Mouse (Mus musculus) limb, embryonic 11.5 days (tissue): ENCODE results near the gene Cfd. TPM values are rescaled to one million over a fixed set of nuclear protein-coding genes. Genes with fewer than 3 reads are reported as not detected.

Source experiments
- ATAC-seq: fragments of 200-750 bp; cut with Nextera tagmentation; 2 replicates; pipeline ENCODE4 v1.8.0; 2017; ENCODE audit warnings: low read depth; ENCODE audit not compliant: insufficient number of reproducible peaks, low FRiP score, low TSS enrichment
- DNase-seq: peaks from one replicate; pipeline ENCODE4 v3.0.0-alpha.2; 2015; ENCODE audit warnings: low spot score
- H3K27ac ChIP-seq: fragments of 300-500 bp; sonication (generic); replicated peaks from 2 replicates; pipeline ENCODE4 v1.5.1; 2014; ENCODE audit warnings: low read depth, mild to moderate bottlenecking, low read length
- H3K27me3 ChIP-seq: fragments of 300-500 bp; sonication (generic); 2 replicates; pipeline ENCODE4 v1.6.1; 2014; ENCODE audit warnings: mild to moderate bottlenecking, low read length, mixed read lengths; ENCODE audit not compliant: control insufficient read depth, insufficient read depth
- H3K36me3 ChIP-seq: fragments of 300-500 bp; sonication (generic); 2 replicates; pipeline ENCODE4 v1.6.1; 2014; ENCODE audit warnings: mild to moderate bottlenecking, low read length, moderate library complexity, mixed read lengths; ENCODE audit not compliant: control insufficient read depth, insufficient read depth
- H3K4me1 ChIP-seq: fragments of 300-500 bp; sonication (generic); 2 replicates; pipeline ENCODE4 v1.6.1; 2014; ENCODE audit warnings: low read length, mixed read lengths; ENCODE audit not compliant: control insufficient read depth, insufficient read depth
- H3K4me2 ChIP-seq: fragments of 300-500 bp; sonication (generic); 2 replicates; pipeline ENCODE4 v1.6.1; 2014; ENCODE audit warnings: low read depth, mild to moderate bottlenecking, moderate library complexity; ENCODE audit not compliant: severe bottlenecking
- H3K4me3 ChIP-seq: fragments of 300-500 bp; sonication (generic); 2 replicates; pipeline ENCODE4 v1.5.1; 2014; ENCODE audit warnings: low read depth, low read length
- H3K9ac ChIP-seq: fragments of 300-500 bp; sonication (generic); 2 replicates; pipeline ENCODE4 v1.6.1; 2014; ENCODE audit warnings: mild to moderate bottlenecking, low read length
- H3K9me3 ChIP-seq: fragments of 300-500 bp; sonication (generic); 2 replicates; pipeline ENCODE4 v1.6.1; 2016; ENCODE audit warnings: low read length; ENCODE audit not compliant: control insufficient read depth
- WGBS: fragments of 180-500 bp; shearing (Covaris S2); extraction: QIAGEN DNeasy Blood & Tissue Kit; methylation state at CpG from one replicate; pipeline ENCODE4 v1.1.7; 2014; 5-methylcytosine and 5-hydroxymethylcytosine counted together
- polyA plus RNA-seq: library from polyadenylated mRNA; unstranded; fragments of >200 nt; fragmentation: Nextera tagmentation; extraction: Ambion mirVana; gene quantifications from 2 replicates; pipeline ENCODE4 v1.2.1, GENCODE M21; 2014

Gene Cfd
- polyA plus RNA-seq, 1 experiment from 2014 or later: not detected

DNA sequence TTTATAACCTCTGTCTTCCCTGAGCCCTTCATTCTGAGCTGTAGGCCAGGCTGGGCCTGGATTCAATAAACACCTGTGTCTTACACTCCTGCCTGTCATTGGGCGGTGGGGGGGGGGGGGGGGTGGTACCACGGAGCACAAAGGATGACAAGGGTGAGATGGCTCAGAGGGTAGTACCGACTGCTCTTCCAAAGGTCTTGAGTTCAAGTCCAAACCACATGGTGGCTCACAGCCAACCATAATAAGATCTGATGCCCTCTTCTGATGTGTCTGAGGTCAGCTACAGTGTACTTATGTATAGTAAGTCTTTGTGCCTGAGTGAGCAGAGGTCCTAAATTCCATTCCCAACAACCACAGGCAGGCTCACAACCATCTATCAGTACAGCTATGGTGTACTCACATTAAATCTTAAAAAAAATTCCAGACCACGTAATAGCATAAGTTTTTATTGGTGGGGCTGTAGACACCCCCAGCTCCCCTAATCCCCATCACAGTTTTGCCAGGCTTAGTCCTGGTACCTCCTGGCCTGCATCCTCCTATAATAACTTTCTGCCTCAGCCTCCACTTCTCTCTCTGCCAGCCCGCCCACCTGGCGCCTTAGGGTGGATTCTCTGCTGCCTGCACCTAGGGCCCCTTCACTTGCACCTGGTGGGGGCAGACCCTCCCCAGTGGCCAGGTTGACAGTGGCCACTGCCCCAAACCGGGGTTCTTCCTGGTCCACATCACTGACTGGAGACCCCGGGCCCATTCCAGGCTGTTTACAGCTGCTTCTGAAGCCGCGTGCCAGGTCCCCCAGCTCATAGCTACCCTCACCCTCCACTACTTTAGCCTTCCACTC, 26.1 kb upstream of the Cfd start:
- Histone ChIP-seq H3K36me3 (peaks cover 48% of the 10 kb centered on the region), H3K27me3 (no peaks in the 10 kb centered on the region), H3K9ac (no peak overlapping the region), H3K4me2 (no peak overlapping the region), H3K4me1 (0 out of 2 replicates have a peak, but pooled peaks cover 3% of the 10 kb centered on the region), H3K9me3 (no peaks in the 10 kb centered on the region), H3K4me3 (no peak overlapping the region), H3K27ac (no peak overlapping the region)
- 54% methylated on average over 10 of the region's 10 CpGs for WGBS
- DNase-seq (peak; percentile 47), ATAC-seq (peak; percentile 40)

DNA sequence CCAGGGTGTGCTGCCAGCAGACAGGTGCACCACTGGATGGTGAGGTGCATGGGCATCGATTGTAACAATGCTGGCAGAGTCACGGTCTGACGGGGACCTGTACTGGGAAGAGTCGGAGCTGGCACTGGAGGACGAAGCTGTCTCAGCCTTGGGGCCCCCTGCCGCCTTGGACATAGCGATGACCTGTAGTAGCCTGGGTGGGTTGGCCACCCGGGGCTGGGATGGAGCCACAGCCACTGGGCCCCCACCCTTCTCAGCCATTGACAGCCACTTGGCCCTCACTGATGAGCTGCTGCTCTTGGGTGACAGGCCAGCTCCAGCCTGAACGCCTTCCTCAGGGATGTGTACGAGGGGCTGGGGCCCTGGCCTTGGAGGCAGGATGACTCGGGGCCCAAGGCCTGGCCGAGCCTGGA, 25.5 kb upstream of the Cfd start:
- no peaks in the 10 kb centered on the region for H3K27me3 ChIP-seq
- H3K27ac ChIP-seq: no peak overlapping the region
- no peak overlapping the region for H3K9ac ChIP-seq
- H3K4me1 ChIP-seq: no peaks in the 10 kb centered on the region
- ATAC-seq (0 out of 2 replicates have a peak, but pooled peaks have one; percentile 5), DNase-seq (peak; percentile 47)
- no peaks in the 10 kb centered on the region for H3K9me3 ChIP-seq
- H3K36me3 ChIP-seq: peaks cover 44% of the 10 kb centered on the region
- 70% methylated on average over 12 of the region's 12 CpGs for WGBS
- no peak overlapping the region for H3K4me3 ChIP-seq
- H3K4me2 ChIP-seq: no peak overlapping the region

DNA sequence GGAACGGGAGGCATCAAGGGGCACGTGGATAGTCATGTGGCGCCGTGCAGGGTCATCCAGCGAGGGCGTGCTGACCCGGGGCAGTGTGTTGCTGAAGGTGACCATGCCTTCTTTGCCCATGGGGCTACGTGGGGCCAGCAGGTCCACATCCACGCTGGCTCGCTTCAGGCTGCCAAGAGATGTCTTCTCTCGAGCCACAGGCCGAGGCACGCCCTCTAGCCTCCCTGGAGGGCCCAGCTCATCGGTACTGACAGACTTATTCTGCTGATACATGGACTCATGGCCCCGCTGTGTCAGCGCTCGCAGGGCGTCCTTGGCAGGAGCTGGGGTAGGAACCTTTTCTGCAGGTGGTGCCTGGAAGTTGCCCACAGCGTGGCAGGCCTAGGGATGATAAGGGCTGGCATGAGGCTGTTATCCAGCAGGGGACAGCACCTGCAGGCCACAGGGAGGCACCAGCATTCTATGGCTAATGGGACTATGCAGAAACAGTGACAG, 24.8 kb upstream of the Cfd start:
- ATAC-seq (no peak), DNase-seq (peak; percentile 37)
- 84% methylated on average over 19 of the region's 19 CpGs for WGBS
- Histone ChIP-seq H3K27me3 (no peaks in the 10 kb centered on the region), H3K36me3 (peaks cover 38% of the 10 kb centered on the region), H3K9ac (no peak overlapping the region), H3K27ac (0 out of 2 replicates have a peak overlapping the region, but pooled peaks have one; percentile 1), H3K4me3 (no peak overlapping the region), H3K4me1 (no peaks in the 10 kb centered on the region), H3K9me3 (no peaks in the 10 kb centered on the region), H3K4me2 (no peak overlapping the region)

DNA sequence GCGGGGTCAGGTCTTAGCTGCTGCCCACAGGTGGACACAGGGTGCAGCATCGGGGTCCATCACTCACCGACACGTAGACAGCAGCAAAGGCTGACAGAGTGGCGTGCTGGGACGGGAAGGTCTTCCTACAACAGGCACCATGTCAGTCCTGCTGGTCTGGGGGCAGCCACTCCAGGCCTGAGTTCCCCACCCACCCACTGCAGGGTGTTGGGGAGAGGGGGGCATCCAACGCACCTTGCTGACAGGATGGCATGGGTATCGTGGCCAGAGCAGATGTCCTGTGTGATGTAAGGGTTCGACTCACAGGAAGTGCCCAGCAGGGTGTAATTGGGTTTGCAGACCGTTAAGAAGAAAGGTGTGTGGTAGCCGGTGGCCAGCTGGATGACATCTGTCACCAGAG, 24.1 kb upstream of the Cfd start:
- H3K9me3 ChIP-seq: no peaks in the 10 kb centered on the region
- no peaks in the 10 kb centered on the region for H3K27me3 ChIP-seq
- H3K27ac ChIP-seq: no peak overlapping the region
- DNase-seq (no peak), ATAC-seq (no peak)
- H3K4me2 ChIP-seq: no peak overlapping the region
- no peaks in the 10 kb centered on the region for H3K4me1 ChIP-seq
- H3K36me3 ChIP-seq: peaks cover 33% of the 10 kb centered on the region
- WGBS: 62% methylated on average over 11 of the region's 11 CpGs
- no peak overlapping the region for H3K4me3 ChIP-seq
- H3K9ac ChIP-seq: no peak overlapping the region

DNA sequence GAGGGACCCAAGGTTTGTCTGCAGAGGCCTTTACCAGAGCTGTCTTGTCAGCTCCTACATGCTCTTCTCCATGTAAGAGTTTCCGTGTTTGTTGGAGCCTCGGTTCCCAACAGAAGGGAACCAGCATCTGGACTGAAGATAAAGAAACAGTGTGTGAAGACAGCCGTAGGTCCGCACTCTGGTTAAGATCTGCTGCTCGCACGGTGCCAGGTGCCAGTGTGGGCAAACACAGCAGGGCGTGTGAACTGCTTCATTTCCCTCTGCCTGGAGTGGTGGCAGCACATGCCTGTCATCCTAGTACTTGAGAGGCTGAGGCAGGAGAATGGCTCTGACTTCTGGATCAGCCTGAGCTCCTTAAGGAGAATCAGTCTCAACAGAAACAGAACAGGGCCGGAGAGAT, 18.8 kb upstream of the Cfd start:
- H3K36me3 ChIP-seq: peaks cover 11% of the 10 kb centered on the region; the same call in 1 of the 2 replicates
- no peaks in the 10 kb centered on the region for H3K9me3 ChIP-seq
- H3K9ac ChIP-seq: no peak overlapping the region
- no peaks in the 10 kb centered on the region for H3K27me3 ChIP-seq
- no peak for DNase-seq
- H3K27ac ChIP-seq: no peak overlapping the region
- WGBS: 94% methylated on average over 8 of the region's 8 CpGs
- H3K4me2 ChIP-seq: no peak overlapping the region
- ATAC-seq: no peak
- H3K4me1 ChIP-seq: peaks cover 13% of the 10 kb centered on the region
- no peak overlapping the region for H3K4me3 ChIP-seq

DNA sequence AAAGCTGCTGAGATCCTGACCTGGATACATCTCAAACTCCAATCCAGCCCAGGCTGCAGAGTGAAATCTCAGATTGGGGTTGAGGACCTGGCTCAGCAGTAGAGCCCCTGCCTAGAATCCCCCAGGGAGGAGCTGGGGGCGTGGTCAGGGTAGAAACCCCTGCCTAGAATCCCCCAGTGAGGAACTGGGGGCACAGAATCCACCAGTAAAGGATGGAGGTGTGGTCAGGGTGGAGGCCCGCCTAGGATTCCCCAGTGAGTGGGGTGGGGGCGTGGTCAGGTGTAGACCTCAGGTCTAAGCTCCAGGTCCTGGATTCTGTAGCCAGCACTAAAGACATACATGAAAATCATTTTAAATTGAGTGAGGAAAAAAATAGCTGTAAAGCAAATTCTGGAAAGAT, 17.8 kb upstream of the Cfd start:
- H3K4me1 ChIP-seq: peaks cover 13% of the 10 kb centered on the region
- no peak overlapping the region; the same call in 1 of the 2 replicates for H3K27ac ChIP-seq
- WGBS: 40% methylated on average over 3 of the region's 3 CpGs
- peak overlapping the region; percentile 72 for H3K4me3 ChIP-seq
- no peaks in the 10 kb centered on the region for H3K9me3 ChIP-seq
- H3K36me3 ChIP-seq: peaks cover 8% of the 10 kb centered on the region; the same call in 1 of the 2 replicates
- peak overlapping the region; percentile 68 for H3K4me2 ChIP-seq
- H3K27me3 ChIP-seq: no peaks in the 10 kb centered on the region
- peak overlapping the region; percentile 94 for H3K9ac ChIP-seq
- no peak for ATAC-seq
- no peak for DNase-seq

DNA sequence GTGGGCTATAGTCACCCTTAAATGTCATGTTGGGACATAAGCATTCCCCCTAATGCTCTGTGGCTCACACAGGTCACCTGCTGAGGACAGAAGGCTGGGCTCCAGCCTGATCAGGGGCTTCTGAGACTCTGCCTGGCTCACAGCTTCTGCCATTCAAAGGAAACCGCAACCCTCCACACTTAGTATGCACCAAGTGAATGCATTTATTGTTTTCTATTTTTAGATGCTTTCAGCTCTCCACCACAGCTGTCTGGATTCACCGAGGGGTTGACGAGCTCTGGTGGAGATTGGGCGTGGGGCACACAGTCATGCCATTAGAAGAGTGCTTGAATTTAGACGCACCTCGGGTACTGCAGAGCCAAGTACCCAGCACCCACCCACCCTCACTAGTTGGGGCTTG, 17.3 kb upstream of the Cfd start:
- H3K9me3 ChIP-seq: no peaks in the 10 kb centered on the region
- H3K27ac ChIP-seq: no peak overlapping the region; the same call in 1 of the 2 replicates
- H3K27me3 ChIP-seq: no peaks in the 10 kb centered on the region
- H3K36me3 ChIP-seq: peaks cover 8% of the 10 kb centered on the region; the same call in 1 of the 2 replicates
- 19% methylated on average over 6 of the region's 6 CpGs for WGBS
- peak overlapping the region; percentile 94 for H3K9ac ChIP-seq
- H3K4me3 ChIP-seq: peak overlapping the region; percentile 72
- DNase-seq (no peak), ATAC-seq (no peak)
- peak overlapping the region; percentile 68 for H3K4me2 ChIP-seq
- H3K4me1 ChIP-seq: peaks cover 13% of the 10 kb centered on the region

DNA sequence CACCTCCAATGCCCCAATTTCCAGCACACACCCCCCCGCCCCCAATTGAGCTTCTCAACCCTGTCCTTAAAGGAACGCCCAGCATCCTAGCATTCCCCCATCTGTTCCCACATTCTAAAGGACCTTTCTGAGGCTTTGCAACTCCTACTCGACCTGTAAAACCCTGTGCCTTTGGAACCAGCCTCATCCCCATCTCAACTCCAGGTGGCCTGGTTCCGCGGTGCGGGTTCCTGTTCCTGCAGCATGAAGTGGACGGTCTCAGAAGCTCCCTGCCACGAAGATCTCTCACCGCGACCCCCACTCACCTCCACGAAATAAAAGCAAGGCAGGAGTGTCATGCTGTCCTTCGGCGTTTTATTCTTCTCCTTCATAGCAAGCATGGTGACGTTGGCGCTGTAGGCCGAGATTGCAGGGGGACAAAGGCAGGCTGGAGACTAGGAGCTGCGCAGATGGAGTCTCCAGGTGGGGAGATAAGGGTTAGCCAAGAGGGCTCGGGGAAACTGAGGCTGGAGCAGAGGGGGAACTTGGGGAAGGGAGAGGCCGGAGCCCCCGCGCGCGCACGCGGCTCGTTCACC, 16.9 kb upstream of the Cfd start:
- H3K27me3 ChIP-seq: no peaks in the 10 kb centered on the region
- H3K9ac ChIP-seq: peak overlapping the region; percentile 94
- H3K27ac ChIP-seq: peak overlapping the region; percentile 66
- H3K4me3 ChIP-seq: peak overlapping the region; percentile 72
- ATAC-seq: no peak; the same call in 1 of the 2 replicates
- under 1% methylated on average over 26 of the region's 26 CpGs for WGBS
- no peaks in the 10 kb centered on the region for H3K9me3 ChIP-seq
- peak overlapping the region; percentile 68 for H3K4me2 ChIP-seq
- H3K4me1 ChIP-seq: peaks cover 13% of the 10 kb centered on the region
- H3K36me3 ChIP-seq: peaks cover 8% of the 10 kb centered on the region; the same call in 1 of the 2 replicates
- DNase-seq: peak; percentile 62
